Mouse (Mus musculus) olfactory bulb, adult 2 months (tissue): ENCODE measurements around the gene Wbp11. TPM values are rescaled to one million over a fixed set of nuclear protein-coding genes. Genes with fewer than 3 reads are reported as not detected.
A peak's percentile ranks its signal among the peaks of the same experiment; 100 is the strongest.

Source experiments
- H3K27ac ChIP-seq: fragments of 200-500 bp; 2 replicates; pipeline ENCODE4 v1.5.1; 2012; ENCODE audit warnings: low read depth, low read length; ENCODE audit not compliant: insufficient read depth
- H3K4me1 ChIP-seq: fragments of 200-500 bp; 2 replicates; pipeline ENCODE4 v1.6.1; 2012; ENCODE audit warnings: low read length; ENCODE audit not compliant: control insufficient read depth, insufficient read depth
- H3K4me3 ChIP-seq: fragments of 200-500 bp; 2 replicates; pipeline ENCODE4 v1.5.1; 2012; ENCODE audit warnings: mild to moderate bottlenecking, low read depth, low read length, moderate library complexity; ENCODE audit not compliant: insufficient read depth
- CTCF ChIP-seq: fragments of 200-500 bp; IDR thresholded peaks from 2 replicates; pipeline ENCODE4 v1.5.1; 2012; ENCODE audit warnings: low read depth, mild to moderate bottlenecking, low read length, moderate library complexity; ENCODE audit not compliant: insufficient read depth
- POLR2A ChIP-seq: fragments of 200-500 bp; IDR thresholded peaks from 2 replicates; pipeline ENCODE4 v1.6.1; 2012; ENCODE audit warnings: mild to moderate bottlenecking, low read depth, low read length, moderate library complexity; ENCODE audit not compliant: insufficient read depth
- WGBS: fragments of 180-500 bp; shearing (Covaris S2); methylation state at CpG from one replicate; pipeline ENCODE4 v1.1.7; 2018; 5-methylcytosine and 5-hydroxymethylcytosine counted together
- polyA plus RNA-seq: library from polyadenylated mRNA; stranded (reverse); fragments of >200 nt; gene quantifications from 2 replicates; pipeline ENCODE4 v1.2.4, GENCODE M21; 2012; ENCODE audit warnings: low replicate concordance; ENCODE audit not compliant: missing spikeins, insufficient read depth, insufficient read length

The Wbp11 gene
- polyA plus RNA-seq: 319 and 436 TPM in 2 replicates

DNA sequence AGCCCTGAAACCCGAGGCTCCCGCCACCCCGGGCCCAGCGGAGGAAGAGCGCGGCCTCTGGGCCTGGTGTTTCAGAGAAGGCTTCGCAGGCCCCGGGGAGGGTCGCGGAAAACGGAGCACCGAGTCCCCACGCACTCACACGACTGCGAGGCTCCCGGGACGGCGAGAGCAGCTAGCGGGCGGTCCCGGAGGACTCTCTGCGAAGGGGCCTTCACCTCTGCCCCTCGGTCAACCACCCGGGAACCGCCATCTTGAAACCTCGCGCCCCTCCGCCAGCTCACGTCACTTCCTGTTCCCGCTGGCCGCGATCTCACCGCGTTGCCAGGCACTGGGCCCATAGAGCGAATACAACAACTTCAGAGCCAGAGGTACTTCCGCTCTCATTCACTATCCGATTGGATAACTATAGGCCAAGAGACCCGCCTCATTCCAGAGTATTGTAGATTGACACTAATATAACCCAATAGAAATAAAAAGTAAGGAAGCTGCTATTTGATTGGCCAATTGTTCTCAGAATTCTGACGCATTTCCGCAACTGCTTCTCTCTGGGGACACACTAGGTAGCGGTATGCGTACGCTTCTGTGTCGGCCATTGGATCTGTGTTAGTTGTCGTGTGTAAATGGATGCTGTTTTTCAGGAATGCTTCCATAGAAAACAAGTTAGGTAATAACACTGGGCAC lies at the start of gene Wbp11:
Gene Wbp11, minus strand, starts transcription at position 353 of the 681 bp plus-strand sequence.
- Histone ChIP-seq H3K4me3 (peak within 1 kb of the TSS; percentile 84), H3K27ac (peak within 1 kb of the TSS; percentile 88), H3K4me1 (no peaks in the 10 kb centered on the region)
- TF ChIP-seq CTCF (no peak), POLR2A (peak; percentile 56)
- under 1% methylated on average over 45 of the region's 45 CpGs for WGBS

GRCm38 (mm10) chr6:136875670-136876069 lies 47.6 kb upstream of the Wbp11 start, which contains the start of gene Mgp:
Mgp (minus strand) TSS chr6:136875823.
- no peak for TF ChIP-seq POLR2A
- TF ChIP-seq CTCF: no peak
- no peak within 1 kb of the TSS for H3K4me3 ChIP-seq
- H3K4me1 ChIP-seq: 0 out of 2 replicates have a peak, but pooled peaks cover 2% of the 10 kb centered on the region
- WGBS: 62% methylated on average over 9 of the region's 9 CpGs
- no peak within 1 kb of the TSS for H3K27ac ChIP-seq

- Histone ChIP-seq H3K4me3 (no peak overlapping the region), H3K27ac (no peak overlapping the region), H3K4me1 (0 out of 2 replicates have a peak, but pooled peaks cover 2% of the 10 kb centered on the region)
- 27% methylated on average over 8 of the region's 8 CpGs for WGBS
- TF ChIP-seq POLR2A: no peak
- TF ChIP-seq CTCF: no peak
These were observed 46.6 kb upstream of the Wbp11 start for GRCm38 (mm10) chr6:136874599-136874998.

DNA sequence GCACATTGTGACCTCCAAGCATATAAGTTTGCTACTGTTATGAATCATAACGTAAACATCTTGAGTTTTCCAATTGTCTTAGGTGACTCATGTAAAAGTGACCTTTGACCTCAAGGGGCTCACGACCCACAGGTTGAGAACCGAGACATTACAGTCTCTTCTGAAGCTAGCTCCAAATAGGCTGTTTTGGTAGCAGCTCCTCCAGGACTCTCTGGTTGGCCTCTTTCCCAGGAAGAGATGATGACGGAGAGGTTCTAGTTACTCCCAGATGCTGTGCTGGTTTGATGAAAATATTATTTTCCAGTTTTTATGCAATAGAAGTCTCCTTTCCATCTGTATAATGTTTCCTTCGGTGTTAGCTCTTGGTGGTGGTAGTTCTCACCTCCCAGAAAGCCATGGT lies 40.9 kb upstream of the Wbp11 start:
- Histone ChIP-seq H3K27ac (no peak overlapping the region), H3K4me3 (no peak overlapping the region), H3K4me1 (no peaks in the 10 kb centered on the region)
- TF ChIP-seq CTCF (no peak), POLR2A (no peak)
- WGBS: 84% methylated on average over 5 of the region's 5 CpGs

DNA sequence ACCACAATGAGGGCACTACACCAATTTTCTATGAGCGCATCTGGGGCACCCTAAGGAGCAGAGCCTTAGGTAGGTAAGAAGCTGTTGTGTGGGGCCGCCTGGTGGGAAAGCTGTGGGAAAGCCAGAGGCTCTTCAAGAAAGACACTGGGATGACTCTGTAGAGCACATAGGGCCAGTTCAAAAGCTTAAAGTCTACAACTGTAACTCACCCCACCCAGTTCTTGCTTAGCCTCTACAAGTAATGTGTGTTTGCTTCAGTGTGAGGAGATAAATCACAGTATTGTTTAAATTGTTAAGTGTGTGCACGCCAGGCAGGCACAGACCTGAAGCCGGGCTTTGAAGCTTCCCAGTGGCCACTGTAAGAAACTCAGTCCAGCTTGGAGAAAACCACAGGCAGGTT lies 38.1 kb upstream of the Wbp11 start:
- 95% methylated on average over 4 of the region's 4 CpGs for WGBS
- TF ChIP-seq CTCF: no peak
- TF ChIP-seq POLR2A: no peak
- no peaks in the 10 kb centered on the region for H3K4me1 ChIP-seq
- H3K27ac ChIP-seq: no peak overlapping the region
- H3K4me3 ChIP-seq: no peak overlapping the region

DNA sequence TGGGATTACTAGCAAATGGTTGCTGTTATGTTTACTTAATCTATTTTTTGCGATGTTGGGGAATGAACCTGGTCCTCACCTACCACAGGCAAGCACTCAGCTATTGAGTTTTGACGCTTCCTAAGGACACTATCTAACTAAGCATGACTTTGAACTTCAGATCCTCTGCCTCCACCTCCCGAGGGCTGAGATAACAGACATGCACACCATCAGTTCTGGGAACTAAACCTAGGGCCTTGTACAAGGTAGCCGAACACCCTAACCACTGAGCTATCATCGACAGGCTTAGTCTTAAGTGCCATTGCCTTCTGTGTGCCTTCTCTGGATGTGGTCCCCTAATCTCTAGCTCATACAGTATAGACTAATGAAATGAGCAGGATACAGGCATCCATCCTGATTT lies 37.3 kb upstream of the Wbp11 start:
- WGBS: 95% methylated on average over 5 of the region's 5 CpGs
- Histone ChIP-seq H3K27ac (no peak overlapping the region), H3K4me3 (no peak overlapping the region), H3K4me1 (no peaks in the 10 kb centered on the region)
- TF ChIP-seq POLR2A (no peak), CTCF (no peak)

- 38% methylated on average over 9 of the region's 9 CpGs for WGBS
- no peak for TF ChIP-seq CTCF
- TF ChIP-seq POLR2A: no peak
- Histone ChIP-seq H3K27ac (no peak overlapping the region), H3K4me1 (peaks cover 3% of the 10 kb centered on the region; the same call in 1 of the 2 replicates), H3K4me3 (no peak overlapping the region)
These were observed 33.0 kb upstream of the Wbp11 start for GRCm38 (mm10) chr6:136861020-136861419.

- TF ChIP-seq CTCF (no peak), POLR2A (no peak)
- WGBS: 90% methylated on average over 8 of the region's 8 CpGs
- Histone ChIP-seq H3K4me3 (no peak overlapping the region), H3K4me1 (peaks cover 3% of the 10 kb centered on the region; the same call in 1 of the 2 replicates), H3K27ac (no peak overlapping the region)
These were observed 30.4 kb upstream of the Wbp11 start for GRCm38 (mm10) chr6:136858420-136858819.

- TF ChIP-seq CTCF (no peak), POLR2A (no peak)
- H3K4me1 ChIP-seq: peaks cover 4% of the 10 kb centered on the region; the same call in 1 of the 2 replicates
- 61% methylated on average over 11 of the region's 11 CpGs for WGBS
- no peak overlapping the region for H3K27ac ChIP-seq
- H3K4me3 ChIP-seq: no peak overlapping the region
These were observed 29.8 kb upstream of the Wbp11 start for GRCm38 (mm10) chr6:136857873-136858260.
